Mouse (Mus musculus) thymus, postnatal 4 days (tissue): ENCODE data around the gene Ptprh.
A peak's percentile ranks its signal among the peaks of the same experiment; 100 is the strongest.
"Not testable (repeated sequence)": the region's sequence is repeated elsewhere in the genome, so short reads cannot be mapped to it uniquely, and the experiment has no call there.

Experiments used
- DNase-seq: peaks from one replicate; pipeline ENCODE4 v3.0.0; 2021

The Ptprh gene

DNA sequence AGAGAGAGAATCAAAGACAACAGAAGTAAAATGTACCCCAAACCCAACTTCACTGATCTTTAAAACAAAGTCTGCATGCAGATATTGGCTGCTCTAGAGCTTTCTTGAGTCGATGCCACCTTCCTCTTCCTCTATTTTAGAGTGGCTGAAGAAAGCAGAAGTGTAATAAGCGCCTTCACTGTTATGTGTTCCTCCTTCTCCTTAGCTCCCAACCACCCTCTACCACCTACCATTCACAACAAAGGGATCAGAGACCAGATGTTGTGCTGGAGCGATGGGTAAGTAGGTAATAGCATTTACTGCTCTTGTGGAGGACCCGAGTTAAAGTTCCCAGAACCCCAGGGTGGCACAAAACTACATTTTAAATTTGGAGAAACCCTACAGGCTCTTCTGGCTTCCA lies 6.8 kb downstream of the Ptprh start:
- DNase-seq = not testable (repeated sequence)

- DNase-seq = not testable (repeated sequence)
Observed at GRCm38 (mm10) chr7:4581481-4581880, 22.4 kb downstream of the Ptprh start.

DNA sequence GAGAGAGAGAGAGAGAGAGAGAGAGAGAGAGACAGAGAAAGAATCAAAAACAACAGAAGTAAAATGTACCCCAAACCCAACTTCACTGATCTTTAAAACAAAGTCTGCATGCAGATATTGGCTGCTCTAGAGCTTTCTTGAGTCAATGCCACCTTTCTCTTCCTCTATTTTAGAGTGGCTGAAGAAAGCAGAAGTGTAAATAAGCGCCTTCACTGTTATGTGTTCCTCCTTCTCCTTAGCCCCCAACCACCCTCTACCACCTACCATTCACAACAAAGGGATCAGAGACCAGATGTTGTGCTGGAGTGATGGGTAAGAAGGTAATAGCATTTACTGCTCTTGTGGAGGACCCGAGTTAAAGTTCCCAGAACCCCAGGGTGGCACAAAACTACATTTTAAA lies 31.5 kb downstream of the Ptprh start:
- DNase-seq = not testable (repeated sequence)

DNA sequence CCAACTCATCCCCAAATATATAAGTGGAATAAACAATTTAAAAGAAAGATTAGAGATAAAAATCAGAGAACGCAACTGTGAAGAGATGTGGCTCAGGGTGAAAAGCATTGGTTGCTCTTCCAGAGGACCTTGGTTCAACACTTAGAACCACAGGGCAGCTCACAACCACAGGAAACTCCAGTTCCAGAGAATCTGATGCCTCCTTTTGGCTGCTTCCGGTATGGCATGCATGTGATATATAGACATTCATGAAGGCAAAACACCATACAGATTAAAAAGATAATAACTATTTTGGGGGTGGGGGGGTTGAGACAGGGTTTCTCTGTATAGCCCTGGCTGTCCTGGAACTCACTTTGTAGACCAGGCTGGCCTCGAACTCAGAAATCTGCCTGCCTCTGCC lies 41.2 kb downstream of the Ptprh start:
- peak; percentile 58 for DNase-seq

- DNase-seq = no peak
Observed at GRCm38 (mm10) chr7:4557167-4557560, 46.7 kb downstream of the Ptprh start.

DNA sequence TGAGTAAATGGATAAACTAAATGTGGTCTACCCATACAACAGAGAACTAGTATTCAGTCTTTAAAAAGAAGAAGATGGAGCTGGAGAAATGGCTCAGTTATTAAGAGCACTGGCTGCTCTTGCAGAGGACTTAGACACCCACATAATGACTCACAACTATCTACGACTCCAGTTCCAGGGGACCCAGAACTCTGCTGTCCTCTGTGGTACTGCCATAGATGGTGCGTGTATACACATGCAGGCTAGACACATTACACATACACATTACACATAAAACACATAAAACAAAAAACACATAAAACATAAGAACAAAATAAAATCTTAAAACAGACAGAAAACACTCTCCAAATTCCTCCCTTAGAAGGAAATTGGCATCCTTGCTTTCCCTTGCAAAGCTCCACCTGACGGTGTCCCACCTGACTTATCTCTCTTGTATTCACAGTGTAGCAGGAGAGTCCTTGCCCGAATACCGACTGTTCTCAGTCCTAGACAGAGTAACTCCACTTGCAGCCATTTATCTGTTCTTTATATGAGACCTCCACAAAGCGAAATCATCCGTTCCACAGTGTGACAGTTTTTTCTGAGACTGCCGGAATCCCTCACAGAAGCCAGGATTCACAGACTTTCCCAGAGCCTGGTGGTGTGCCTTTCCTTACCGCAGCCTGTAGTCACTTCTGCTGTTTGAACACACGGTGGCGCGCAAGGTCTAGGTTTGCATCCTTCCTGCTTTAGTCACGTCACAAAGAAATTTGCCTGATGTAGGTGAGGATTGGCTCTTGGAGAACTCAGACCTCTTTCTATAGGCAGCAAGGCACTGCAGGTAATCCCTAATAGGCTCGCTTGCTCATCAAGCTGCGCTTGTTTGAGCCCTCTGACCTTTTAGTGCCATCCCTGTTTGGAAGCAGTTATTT lies 47.3 kb downstream of the Ptprh start:
- DNase-seq = peak; percentile 88

DNA sequence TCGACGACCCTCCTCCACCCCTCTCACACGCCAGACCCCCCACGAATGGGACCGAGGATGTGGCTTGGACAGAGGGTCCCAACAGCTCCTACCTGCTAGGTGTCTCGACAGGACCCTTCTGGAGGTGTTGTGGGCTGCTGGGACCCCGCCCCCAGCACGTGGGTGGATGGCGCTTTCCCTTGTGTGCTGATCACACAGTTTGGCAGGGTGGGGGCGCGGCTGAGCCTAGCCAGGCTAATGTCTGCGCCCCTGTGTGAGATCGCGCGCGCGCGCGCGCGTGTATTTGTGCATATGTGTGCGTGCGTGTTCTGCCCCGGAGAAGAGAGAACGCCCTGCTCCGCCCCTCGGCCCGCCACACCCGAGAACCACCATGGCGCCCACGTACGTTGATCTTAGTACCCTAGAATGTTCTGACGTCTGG lies 56.6 kb downstream of the Ptprh start, which contains the start of gene Syt5:
Gene Syt5 (minus strand): TSS at position 321 of the 421 bp plus-strand sequence.
- DNase-seq = peak; percentile 38

DNA sequence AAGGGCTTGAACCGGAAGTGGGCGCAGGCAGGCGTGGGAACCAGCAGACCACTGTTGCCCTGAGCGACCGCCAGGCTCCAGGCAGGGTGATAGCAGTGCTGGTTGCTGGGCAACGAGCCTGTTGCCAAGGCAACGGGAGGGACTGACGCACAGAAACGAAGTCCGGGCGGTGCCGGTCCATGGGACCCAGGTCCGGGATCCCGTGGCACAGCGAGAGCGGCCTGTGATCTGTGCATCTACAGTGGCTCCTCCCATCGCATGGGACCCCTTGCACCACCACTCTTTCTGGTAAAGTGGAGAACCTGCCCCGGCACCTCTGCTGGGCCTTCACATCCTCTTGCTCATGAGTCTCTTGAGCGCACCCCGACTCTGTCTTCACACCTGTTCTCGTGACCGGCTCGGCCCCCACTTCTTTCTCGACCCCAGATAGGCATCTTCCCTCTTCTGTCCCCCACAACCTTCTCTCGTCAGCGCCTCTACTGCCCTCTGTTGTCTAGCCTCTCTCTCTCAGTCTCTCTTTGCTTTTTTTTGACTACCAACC lies 57.2 kb downstream of the Ptprh start:
- DNase-seq = peak; percentile 28

- no peak for DNase-seq
Observed at GRCm38 (mm10) chr7:4546050-4546449, 57.8 kb downstream of the Ptprh start.

DNA sequence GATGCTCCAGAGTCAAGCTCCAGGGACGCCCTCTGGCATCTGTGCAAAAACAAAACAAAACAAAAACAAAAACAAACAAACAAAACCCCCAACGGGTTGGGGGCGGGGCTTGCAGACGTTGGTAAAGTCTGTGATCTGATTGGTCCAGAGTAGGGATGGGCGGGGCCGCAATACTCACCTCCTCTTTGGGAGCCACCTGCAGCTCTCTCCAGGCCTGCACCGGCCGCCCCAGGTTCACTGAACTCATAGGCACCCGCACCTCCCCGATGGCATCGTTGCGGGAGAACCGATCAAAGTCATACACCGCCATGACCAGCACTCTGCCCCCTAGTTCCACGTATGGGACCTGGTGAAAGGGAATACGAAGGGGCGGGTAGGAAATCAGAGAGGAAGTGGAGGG lies 61.8 kb downstream of the Ptprh start:
- peak; percentile 49 for DNase-seq

DNA sequence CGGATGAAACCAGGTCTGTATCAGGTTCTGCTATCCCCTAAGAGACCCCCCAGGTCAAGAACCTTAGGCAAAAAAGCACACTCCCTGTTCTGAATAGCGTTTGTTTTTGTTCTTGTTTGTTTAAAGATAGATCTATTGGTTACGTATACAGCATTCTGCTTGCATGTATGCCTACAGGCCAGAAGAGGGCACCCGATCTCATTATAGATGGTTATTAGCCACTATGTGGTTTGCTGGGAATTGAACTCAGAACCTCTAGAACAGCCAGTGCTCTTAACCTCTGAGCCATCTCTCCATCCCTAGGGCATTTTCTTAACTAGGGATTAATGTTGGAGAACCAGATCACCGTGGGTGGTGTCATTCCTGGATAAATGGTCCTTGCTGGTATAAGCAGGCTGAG lies 62.5 kb downstream of the Ptprh start:
- no peak for DNase-seq

DNA sequence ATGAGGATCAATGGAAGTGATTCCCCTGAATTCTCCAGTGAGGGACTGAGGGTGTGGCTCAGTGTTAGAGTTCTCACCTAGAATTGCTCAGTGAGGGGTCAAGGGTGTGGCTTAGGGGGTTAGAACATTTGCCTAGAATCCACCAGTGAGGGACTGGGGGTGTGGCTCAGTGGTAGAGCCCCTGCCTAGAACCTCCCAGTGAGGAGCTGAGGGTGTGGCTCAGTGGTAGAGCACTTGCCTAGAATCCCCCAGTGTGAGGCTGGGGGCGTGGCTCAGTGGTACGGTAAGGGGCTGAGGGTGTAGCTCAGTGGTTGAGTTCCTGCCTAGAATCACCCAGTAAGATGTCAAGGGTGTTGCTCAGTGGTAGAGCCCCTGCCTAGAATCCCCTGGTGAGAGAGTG lies 64.8 kb downstream of the Ptprh start:
- no peak for DNase-seq

GRCm38 (mm10) chr7:4537181-4537580 lies 66.7 kb downstream of the Ptprh start:
- DNase-seq = no peak

DNA sequence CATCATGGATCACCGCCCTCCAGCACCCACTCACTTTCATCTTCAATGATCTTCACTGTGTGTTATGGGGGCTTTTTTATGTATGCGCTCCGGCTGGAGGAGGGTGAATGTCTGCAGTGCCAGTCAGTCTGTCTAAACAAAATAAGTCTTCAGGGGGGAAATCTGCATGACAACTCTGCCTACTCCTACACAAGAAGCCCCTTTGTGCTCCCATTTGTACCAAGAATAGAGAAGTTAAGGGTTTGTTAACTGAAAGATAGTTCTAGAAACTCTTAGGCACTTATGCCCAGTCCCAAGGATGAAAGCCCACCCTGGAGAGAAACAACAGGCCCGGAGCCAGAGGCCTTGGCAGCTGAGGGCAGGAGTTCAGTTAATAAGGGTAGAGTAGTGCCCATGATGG lies 67.5 kb downstream of the Ptprh start:
- no peak for DNase-seq

- no peak for DNase-seq
Observed at GRCm38 (mm10) chr7:4532005-4532729, 71.7 kb downstream of the Ptprh start, which contains the start of gene Dnaaf3. TSS of gene Dnaaf3 (minus strand) at chr7:4532453.

GRCm38 (mm10) chr7:4530166-4530565 lies 73.7 kb downstream of the Ptprh start:
- not testable (repeated sequence) for DNase-seq

DNA sequence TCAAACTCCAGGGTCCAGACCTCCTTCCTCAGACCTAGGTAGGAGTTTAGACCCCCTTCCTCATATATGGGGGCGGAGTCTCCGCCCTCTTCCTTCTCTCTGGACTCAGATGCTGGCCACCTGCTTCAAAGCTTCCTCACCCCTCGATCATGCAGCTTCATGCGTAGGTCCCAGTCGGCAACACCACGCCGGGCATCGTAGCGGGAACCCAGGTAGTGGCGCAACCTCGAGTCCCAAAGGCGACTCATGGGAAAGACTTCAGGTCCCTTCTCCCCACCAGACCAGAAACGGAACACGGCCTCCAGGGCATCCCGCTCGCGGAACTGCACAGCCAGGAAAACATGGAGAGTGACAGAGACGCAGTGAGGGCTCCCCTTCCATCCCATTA lies 76.5 kb downstream of the Ptprh start:
- DNase-seq = no peak

GRCm38 (mm10) chr7:4526341-4527301 lies 77.2 kb downstream of the Ptprh start:
- peak; percentile 86 for DNase-seq

DNA sequence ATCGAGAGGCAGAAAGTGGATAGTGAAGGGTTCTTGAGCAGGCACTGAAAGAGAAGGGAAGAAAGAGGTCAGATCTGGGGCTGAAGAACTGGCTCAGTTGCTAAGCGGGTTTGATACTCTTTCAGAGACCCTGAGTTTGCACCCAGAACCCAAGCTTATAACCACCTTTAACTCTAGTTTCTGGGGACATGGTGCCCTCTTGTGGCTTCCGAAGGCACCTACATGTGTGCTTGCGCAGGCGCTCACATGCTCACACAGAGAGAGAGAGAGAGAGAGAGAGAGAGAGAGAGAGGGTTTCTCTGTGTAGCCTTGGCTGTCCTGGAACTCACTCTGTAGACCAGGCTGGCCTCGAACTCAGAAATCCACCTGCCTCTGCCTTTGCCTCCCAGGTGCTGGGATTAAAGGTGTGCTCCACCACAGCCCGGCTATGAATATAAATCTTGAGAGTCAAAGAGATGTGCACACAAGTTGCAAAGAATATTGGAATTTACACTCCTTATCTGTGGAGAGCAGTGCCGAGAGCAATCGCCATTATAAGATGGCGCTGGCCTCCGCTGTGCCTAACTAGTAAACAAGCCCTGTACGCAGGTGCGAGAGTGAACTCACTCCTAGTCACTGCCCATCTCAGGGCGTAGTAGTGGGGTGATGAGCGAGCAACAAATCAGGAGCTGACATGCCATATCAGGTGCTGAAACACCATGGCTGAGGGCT lies 79.5 kb downstream of the Ptprh start, which contains the start of gene Tnni3:
Gene Tnni3 (minus strand): TSS at position 18 of the 711 bp plus-strand sequence.
- peak; percentile 74 for DNase-seq

GRCm38 (mm10) chr7:4523205-4524130 lies 80.4 kb downstream of the Ptprh start:
- DNase-seq = no peak
